Mouse (Mus musculus) layer of hippocampus, adult 9-10 months (tissue): ENCODE data around the gene Ddx42.
A peak's percentile ranks its signal among the peaks of the same experiment; 100 is the strongest.

Experiments used
- DNase-seq: peaks from one replicate; pipeline ENCODE4 v3.0.0; 2022; ENCODE audit warnings: low spot score

Gene Ddx42

DNA sequence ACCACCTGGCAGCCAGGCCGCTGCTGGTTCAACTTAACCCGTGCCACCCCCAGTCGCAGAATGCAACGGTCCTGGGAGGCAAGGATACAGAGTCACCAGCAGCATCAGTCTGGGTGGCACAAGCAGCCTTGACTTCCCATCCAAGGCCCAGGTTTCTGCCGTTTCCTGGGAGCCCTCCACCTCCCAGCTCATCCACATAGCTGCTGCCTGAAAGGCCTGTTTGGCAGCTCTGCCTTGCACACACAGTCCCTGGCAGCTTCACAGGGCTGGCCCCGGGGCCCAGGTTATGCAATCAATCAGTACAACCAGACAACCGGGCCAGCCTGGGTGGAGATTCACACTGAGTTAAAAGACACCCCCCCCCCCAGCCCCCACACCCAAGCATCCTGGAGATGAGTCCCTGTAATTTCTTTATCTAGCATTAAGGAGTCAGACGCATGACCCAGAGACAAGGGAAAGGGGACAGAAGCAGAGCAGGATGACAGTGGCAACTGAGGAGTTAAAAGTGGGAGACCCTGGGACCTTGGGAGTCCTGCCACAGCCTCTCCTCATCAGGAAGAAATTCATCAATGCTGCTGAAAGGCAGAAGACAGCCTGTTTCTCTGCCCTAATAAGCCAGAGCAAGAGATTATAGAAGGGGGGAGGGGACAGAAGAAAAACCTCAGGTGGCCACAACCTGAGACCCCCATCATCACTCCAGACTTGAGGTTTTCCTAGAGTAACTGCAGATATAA lies 51.8 kb downstream of the Ddx42 start:
- DNase-seq: no peak

DNA sequence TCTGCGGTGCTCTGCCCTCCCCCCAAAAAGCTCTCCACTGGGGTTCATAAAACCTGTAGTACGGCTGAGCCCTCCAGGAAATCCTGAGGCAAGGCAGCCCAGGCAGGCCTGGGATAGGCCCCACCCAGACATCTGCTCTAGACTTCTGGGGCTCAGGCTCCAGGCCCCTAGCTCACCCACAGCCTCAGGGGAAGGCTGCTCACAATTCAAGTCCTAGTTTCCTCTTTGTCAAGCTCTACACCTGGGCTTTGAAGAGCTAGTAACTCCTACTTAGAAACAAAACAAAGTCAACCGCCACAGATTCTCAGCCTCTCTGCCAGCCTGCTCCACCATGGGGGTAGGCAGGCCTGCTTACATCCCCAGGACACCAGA lies 52.3 kb downstream of the Ddx42 start:
- DNase-seq: no peak

DNA sequence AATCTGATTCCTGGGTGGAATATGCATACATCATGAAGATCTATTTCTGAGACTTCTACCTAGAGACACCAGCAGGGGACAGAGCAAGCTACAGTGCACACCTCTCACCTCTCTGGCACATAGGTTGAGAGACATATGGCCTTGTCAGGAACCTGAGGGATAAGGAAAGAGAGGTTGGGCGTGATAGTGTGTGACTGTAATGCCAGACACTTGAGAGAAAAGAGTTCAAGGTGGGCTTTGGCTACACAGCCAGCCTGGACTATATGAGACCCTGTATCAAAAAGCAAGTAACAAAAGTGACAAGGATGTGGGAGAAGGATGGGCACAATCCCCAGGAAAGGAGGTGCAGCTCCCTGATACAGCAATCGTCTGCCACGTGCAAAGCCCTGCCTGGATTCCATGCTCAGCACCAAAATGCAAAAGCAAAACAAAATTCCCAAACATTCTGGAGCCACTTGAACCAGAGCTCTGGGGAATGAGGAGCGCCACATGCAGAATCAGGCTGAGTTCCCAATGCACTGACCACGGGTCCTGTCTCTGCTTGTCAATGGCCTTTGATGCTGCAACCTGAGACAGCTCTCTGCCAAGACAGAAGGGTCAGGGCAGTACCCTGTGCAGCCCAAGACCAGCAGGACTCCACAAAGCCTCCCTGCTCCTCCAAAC lies 54.5 kb downstream of the Ddx42 start:
- no peak for DNase-seq

DNA sequence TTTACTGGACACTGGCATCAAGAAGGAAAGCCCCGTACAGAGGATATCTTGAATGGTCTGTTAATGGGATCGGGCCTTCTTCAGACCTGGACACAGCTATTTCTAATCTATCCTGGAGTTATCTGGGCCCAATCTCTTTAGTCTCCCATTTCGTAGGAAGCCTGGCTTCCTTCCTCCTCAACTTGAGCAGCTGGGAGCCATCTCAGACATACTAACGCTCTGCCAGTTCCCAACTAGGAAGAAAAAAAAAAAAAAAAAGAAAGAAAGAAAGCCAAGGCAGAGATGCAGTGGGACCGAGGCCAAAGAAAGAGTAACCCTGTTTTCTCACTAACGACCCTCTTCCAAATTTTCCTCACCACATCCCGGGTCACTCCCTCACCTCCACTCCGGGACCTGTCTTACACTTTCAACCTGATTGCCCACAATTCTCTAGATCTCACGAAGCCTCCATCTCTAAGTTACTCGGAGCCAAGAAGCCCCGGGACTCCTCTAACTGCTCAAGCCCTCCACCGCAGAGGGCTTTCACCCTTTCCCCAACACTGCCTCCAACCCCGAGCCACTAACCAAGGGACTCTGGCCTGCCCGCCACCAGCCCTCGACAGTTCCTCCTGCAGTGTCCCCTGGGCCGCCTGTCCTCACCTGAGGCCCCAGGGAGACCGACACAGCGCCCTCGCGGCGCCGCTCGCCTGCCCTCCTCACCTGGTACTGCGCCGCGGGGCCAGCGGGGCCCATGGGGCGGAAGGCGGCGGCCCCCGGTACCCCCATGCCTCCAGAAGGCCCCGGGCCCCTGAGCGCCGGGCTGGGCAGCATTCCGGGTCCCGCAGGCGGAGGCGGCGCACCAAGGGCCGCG lies 55.3 kb downstream of the Ddx42 start:
- DNase-seq: no peak

DNA sequence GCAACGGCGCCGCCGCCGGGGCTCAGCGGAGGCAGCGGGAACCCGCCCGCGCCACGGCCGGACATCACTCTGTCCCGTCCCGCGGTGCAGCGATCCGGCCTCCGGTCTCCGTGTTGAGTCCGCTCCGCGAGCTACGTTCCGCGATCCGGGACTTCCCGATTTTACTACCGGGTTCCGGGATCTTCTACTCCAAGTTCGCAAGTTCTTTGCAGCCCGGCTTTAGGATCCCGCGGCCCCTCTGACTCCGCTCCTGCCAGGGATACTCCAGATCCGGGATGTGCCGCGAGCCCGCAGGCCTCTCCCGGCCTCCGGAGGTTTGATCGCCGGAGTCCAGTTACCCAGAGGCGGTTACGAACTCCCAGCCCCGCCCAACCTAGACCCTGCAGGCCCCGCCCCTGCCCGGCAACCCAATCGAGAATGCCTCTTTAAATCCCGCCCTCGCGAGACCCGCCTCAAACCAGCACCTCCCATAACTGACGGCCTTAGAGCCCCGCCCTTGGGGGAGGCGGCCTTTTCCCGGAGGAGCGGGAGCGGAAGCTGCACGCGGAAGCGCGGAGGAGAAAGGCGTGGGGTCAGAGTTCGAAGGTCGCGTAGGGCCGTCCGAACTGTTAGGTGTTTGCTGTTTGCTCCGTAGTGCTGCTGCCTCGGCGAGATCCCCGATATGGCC lies 56.1 kb downstream of the Ddx42 start, which contains the start of gene Smarcd2:
Gene Smarcd2, minus strand, starts transcription at position 329 of the 667 bp plus-strand sequence.
- peak; percentile 97 for DNase-seq

DNA sequence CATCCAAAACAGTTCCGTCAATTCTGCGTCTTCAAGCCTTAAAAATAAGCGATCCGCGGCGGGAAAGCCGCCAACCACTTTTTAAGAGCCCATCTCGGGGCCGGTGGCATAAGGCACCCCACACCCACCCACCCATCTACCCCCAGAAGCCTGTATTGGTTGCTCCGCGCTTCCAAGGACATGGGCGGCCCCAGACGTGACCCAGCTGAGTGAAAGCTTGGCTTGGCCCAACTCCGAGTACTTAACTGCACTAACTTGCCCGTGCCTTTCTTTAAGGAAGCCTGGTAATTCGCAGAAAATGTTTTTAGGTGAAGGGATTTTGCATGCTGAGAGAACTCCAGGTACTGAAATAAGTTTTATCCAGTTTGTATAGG lies 56.6 kb downstream of the Ddx42 start:
- no peak for DNase-seq

DNA sequence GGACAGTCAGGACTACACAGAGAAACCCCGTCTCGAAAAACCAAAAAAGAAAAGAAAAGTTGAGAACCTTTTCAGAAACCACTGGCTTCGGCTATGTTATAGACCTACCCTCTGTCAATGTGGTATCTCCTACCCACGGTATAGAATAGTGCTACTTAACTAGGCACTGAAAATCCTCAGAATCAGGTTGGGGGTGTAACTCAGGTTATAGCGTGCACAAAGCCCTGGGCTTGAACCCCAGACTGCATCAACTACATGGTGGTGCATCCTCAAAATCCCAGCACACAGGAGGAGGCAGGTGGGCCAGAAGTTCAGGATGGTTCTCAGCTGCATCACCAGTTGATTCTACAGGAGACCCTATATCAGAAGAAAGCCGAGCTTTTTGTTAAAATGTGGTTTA lies 57.1 kb downstream of the Ddx42 start:
- DNase-seq: no peak

DNA sequence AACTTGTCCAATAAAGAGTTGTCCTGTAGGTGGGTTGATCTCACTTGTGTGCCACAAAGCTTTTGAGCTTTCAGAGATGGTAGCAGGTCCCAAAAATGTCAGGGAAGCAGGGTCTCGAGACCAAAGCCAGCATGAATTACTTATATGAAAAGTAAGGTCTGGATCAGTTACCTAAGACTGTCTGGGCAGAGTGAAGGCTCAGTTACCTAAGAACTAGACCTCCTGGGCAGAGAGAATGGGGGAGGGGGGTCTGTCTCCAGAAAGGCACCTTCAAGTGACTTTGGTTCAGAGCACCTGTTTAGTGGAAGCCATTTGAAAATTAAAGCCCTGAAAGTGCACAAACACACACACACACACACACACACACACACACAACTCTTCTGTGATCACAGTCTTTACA lies 57.6 kb downstream of the Ddx42 start:
- no peak for DNase-seq

DNA sequence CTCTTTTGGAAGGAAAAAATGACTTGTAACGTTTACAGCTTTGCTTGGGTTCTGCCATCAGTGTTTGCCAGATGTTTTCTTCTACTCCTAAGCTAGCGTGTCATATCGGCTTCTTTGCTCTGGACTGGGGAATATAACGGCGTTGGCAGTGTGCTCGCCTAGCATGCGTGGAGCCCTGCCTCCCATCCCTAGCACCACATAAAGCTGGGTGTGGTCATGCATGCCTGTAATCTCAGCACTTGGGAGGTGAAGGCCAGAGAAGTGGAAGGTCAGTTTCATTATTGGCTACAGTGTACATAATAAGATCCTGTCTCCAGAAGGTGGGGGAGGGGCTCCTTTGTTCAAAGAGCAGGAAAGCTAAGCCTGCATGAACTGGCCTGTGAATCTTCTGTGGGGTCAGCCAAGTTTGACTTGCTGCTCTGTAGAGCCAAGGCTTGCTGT lies 58.3 kb downstream of the Ddx42 start:
- DNase-seq: no peak

DNA sequence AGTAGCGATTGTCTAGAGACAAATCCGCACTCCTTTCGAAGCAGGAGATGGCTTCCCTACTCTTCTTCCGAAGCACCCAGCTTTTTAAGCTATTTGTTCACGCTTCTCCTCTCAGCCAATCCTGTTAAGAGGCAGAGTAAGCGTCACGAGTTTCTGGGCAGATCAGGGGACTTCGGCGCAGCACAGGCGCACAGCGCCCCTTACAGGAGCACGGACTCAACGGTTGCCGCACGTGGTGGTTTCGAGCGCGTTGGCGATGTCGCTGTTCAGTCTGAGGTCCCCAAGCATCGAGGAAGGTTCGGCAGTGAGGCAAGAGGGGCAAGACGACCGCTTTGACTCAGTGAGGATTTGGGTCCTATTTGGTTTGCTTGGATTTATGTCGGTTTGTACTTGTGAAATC lies 59.7 kb downstream of the Ddx42 start, which contains the start of gene Tcam1:
Gene Tcam1, plus strand, starts transcription at position 219 of the 400 bp plus-strand sequence.
- DNase-seq: peak; percentile 97

DNA sequence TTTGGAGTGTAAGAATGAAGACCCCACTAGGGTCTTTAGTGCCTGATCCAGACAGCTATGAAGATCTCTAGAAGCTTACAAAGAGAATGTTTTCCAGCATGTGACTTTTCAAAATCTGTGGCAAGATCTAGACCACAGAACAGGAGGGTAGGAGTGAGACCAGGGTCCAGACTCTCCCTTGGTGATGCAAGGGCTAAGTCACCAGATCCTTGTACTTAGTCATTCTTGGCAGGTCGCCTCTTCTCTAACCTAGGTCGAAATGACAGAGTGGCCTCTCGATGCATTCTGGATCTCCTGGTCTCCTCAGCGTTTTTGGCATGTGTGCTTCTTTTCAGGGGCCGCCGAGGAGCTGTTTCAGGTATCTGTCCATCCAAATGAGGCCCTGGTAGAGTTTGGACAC lies 65.7 kb downstream of the Ddx42 start:
- DNase-seq: no peak

DNA sequence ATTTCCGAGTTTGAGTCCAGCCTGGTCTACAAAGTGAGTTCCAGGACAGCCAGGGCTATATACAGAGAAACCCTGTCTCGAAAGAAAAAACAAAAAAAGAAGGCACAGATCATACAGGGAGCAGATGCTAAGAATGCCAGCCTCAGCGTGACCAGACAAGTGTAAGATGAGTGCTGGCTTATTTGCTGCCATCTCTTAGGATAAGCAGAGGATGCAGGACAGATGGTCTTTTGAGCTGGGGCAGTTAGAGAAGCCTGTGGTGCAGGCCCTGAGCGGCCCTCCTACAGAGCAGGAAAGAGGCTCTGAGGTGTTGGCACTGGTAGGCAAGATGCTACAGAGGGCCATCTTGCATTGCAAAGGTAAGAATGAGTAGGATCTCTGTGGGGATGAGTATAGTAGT lies 66.6 kb downstream of the Ddx42 start:
- DNase-seq: no peak

DNA sequence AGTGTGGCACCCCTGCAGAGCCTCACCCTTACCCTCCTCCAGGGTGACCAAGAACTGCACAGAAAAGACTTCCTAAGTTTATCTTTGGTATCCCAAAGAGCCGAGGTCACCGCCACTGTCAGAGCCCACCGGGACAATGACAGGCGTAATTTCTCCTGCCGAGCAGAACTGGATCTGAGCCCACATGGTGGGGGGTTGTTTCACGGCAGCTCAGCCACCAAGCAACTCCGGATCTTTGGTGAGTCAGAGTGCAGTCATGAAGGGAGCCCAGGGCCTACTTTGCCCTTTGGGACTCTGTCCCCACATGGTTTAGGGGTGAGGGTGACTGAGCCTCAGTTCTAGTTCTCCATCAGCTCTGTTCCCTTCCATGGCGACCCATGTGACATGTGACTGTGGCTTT lies 67.4 kb downstream of the Ddx42 start:
- no peak for DNase-seq

DNA sequence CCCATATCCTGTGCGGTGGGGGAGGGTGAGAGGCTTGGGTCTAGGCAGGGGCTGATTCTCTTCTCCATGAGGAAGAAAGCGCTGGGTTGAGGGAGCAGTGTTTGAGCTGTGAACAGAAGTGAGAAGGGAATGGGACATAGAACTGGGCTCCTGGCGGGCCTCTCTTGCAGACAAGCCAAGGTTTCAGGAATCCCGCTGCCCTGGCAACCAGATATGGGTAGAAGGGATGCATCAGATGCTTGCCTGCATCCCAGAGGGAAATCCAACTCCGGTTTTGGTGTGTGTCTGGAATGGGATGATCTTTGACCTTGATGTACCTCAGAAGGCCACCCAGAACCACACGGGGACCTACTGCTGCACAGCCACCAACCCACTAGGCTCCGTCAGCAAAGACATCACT lies 69.5 kb downstream of the Ddx42 start:
- DNase-seq: no peak

DNA sequence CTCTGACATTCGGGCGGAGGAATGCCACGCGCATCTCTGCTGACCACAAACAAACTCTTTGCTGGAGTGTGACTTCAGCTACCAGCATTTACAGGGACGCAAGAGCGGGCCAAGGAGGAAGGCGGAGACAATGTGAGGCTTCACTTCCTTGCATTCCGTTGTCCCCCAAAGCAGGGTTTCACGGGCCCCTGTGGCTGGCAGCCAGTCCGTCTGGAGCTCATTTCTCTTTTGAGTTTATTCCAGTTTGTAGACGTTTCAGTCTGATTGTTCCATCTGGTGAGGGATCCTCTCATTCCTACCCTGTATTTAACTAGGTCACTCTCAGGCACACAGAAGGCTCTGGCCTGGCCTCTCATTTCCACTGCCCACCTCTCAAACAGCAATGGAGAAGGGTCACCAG lies 70.3 kb downstream of the Ddx42 start:
- DNase-seq: no peak

DNA sequence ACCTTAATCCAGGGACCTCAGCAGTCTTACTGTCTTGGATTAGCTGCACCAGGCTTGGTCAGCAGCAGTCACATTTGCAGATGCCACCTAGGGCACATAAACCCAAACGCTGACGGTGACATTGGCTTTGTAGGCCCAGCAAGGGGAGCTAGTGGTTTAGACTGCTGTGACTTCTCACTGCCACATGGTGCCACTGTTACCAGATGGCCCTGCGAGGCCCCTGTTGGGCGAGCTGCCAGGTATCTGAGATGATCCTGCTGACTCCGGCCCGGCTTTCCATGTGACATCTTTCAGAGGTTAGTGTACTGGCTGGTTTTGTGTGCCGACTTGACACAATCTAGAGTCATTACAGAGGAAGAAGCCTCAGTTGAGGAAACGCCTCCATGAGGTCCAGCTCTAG lies 72.6 kb downstream of the Ddx42 start:
- DNase-seq: no peak

DNA sequence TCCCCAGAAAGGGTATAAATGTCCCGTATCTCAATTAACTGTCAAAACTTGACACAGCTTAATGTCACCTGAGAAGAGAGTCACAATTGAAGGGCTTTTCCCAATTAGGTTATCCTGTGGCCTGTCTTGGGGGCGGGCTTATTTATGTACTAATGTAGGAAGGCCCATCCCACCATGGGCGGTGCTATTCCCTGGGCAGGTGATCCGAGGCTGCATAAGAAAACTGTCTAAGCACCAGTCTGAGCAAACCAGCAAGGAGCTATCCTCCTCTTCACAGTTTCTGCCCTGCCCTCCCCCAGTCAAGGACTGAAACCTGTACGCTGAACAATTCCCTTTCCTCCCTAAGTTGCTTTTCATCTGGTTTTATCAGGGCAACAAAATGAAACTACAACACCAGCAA lies 73.7 kb downstream of the Ddx42 start:
- no peak for DNase-seq

DNA sequence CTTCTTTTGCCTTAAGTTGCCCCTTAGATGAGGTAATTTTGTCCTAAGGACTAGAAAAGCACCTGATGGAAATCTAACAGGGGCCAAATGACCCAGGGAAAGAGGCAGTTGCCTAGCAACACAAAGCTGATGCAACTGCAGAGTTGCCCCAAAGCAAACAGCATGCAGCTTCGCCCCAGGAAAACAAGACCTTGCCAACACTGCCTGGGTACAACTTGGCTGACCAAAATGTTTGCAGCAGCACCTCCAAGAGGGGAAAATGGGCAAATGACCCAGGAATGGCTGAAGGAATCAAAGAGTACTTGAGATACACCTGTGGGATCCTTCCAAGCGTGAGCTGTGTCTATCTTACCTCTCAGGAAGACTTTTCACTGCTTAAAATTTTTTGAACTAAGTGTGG lies 75.1 kb downstream of the Ddx42 start:
- no peak for DNase-seq
